Mouse (Mus musculus) heart, postnatal 10 days (tissue): ENCODE measurements around the gene Ptma. TPM values are rescaled to one million over a fixed set of nuclear protein-coding genes. Genes with fewer than 3 reads are reported as not detected.

Source experiments
- total RNA-seq, 2 experiments: library from RNA; stranded (reverse); gene quantifications; 2 replicates each; pipeline ENCODE4 v1.2.3; 2021

Ptma gene
- total RNA-seq, 2 experiments from 2014 or later = 535 to 599 TPM

Other genes with a start within 250 kb of the Ptma start
- under 1 TPM; 0.50 to 0.67 TPM for gene B3gnt7, start 223.9 kb upstream of the Ptma start, total RNA-seq
- 100 to 1,000 TPM; 168 to 169 TPM for gene Ncl, start 167.3 kb upstream of the Ptma start, total RNA-seq
- gene Nmur1, start 100.5 kb upstream of the Ptma start, total RNA-seq = not detected
- gene Tex44, start 100.4 kb upstream of the Ptma start, total RNA-seq = not detected
- 10 to 100 TPM; 37.9 to 40.9 TPM for gene Pde6d, start 55.9 kb downstream of the Ptma start, total RNA-seq
- 10 to 100 TPM; 11.0 to 12.6 TPM for gene Cops7b, start 56.2 kb downstream of the Ptma start, total RNA-seq
- gene Nppc, start 143.8 kb downstream of the Ptma start, total RNA-seq = under 1 TPM; 0.42 to 0.93 TPM
- 10 to 100 TPM; 16.0 TPM for gene Dis3l2, start 177.1 kb downstream of the Ptma start, total RNA-seq